ENCODE assay signal across 12 mouse cellular contexts in genomic region chr8:70684291-70684690, GRCm38 (mm10). TPM values are rescaled to one million over a fixed set of nuclear protein-coding genes. Genes with fewer than 3 reads are reported as not detected.
DNase-seq lines count a peak whose midpoint lies in the region; ATAC-seq and TF ChIP-seq lines count a peak whose summit lies in the region.
"Had no signal": no experiment of that assay in that cellular context is flagged by ENCODE, and none has a peak within 500 bp of the region (broad histone marks: within the 10 kb centered on the region; RNA-seq: fewer than 3 reads in every experiment).

No protein-coding gene starts in this region.

- peaks cover 2% of the 10 kb centered on the region; the same call in 1 of the 2 replicates for H3K4me1 ChIP-seq in midbrain, embryonic 11.5 days (ENCODE audit: control insufficient read depth, insufficient read depth, low read length)
- peaks cover 20% of the 10 kb centered on the region for H3K4me1 ChIP-seq in midbrain, embryonic 10.5 days
- H3K4me1 ChIP-seq in stomach, postnatal 0 days (replicated peaks; ENCODE audit: control insufficient read depth, insufficient read depth), result peaks cover 4% of the 10 kb centered on the region

- H3K9me3 ChIP-seq in midbrain, embryonic 11.5 days (ENCODE audit: control insufficient read depth, low read length), result no peaks in the 10 kb centered on the region
- H3K9me3 ChIP-seq in midbrain, embryonic 10.5 days (replicated peaks), result no peaks in the 10 kb centered on the region
- no peaks in the 10 kb centered on the region for H3K9me3 ChIP-seq in stomach, postnatal 0 days (ENCODE audit: control insufficient read depth, low read length)

- WGBS in midbrain, embryonic 11.5 days, result 55% methylated on average over 7 of the region's 7 CpGs
- 52% methylated on average over 7 of the region's 7 CpGs for WGBS in midbrain, embryonic 10.5 days
- WGBS in stomach, postnatal 0 days, result 64% methylated on average over 7 of the region's 7 CpGs

- H3K27me3 ChIP-seq in midbrain, embryonic 11.5 days (ENCODE audit: control insufficient read depth, insufficient read depth, low read length), result no peaks in the 10 kb centered on the region
- H3K27me3 ChIP-seq in midbrain, embryonic 10.5 days (ENCODE audit: low read depth, poor library complexity, severe bottlenecking), result no peaks in the 10 kb centered on the region
- no peaks in the 10 kb centered on the region for H3K27me3 ChIP-seq in stomach, postnatal 0 days (ENCODE audit: control insufficient read depth, insufficient read depth, low read length)

- no peak overlapping the region for H3K27ac ChIP-seq in midbrain, embryonic 11.5 days (ENCODE audit: low read depth, low read length)
- no peak overlapping the region for H3K27ac ChIP-seq in midbrain, embryonic 10.5 days (replicated peaks)
- H3K27ac ChIP-seq in stomach, postnatal 0 days (replicated peaks), result no peak overlapping the region

- DNase-seq in midbrain, embryonic 11.5 days (ENCODE audit: low spot score, missing footprints), result peak; percentile 82
- no peak for DNase-seq in midbrain, embryonic 10.5 days (ENCODE audit: low spot score)
- peak; percentile 88 to 90 for DNase-seq in frontal cortex, adult 2 months (ENCODE audit: extremely low spot score in 1 of 2, low spot score in 1 of 2)
- DNase-seq in left cerebral cortex, postnatal 36 days (ENCODE audit: low spot score in 2 of 2), result peak; percentile 82 to 87
- DNase-seq in stomach, postnatal 0 days (ENCODE audit: low spot score), result peak; percentile 16
- no peak for DNase-seq in thymus, postnatal 4 days
- DNase-seq in thymus, postnatal 0 days (ENCODE audit: low spot score), result no peak
- no peak for DNase-seq in cerebellum, adult 11-12 months
- DNase-seq: cerebellum, adult 18-20 months had no signal

- no peak for TF ChIP-seq CTCF in stomach, postnatal 0 days (IDR thresholded peaks at IDR 0.05; ENCODE audit: low read depth)

- H3K9ac ChIP-seq in midbrain, embryonic 11.5 days (ENCODE audit: low read length), result no peak overlapping the region
- no peak overlapping the region for H3K9ac ChIP-seq in stomach, postnatal 0 days (ENCODE audit: low read length)

- peak; percentile 20 for ATAC-seq in midbrain, embryonic 11.5 days (ENCODE audit: low FRiP score)
- no peak for ATAC-seq in stomach, postnatal 0 days (ENCODE audit: low FRiP score, low TSS enrichment)
- ATAC-seq: lung, postnatal 0 days had no signal

- no peak overlapping the region for H3K4me2 ChIP-seq in midbrain, embryonic 11.5 days
- H3K4me2 ChIP-seq in stomach, postnatal 0 days (replicated peaks; ENCODE audit: low read depth), result no peak overlapping the region

- no peak overlapping the region for H3K4me3 ChIP-seq in midbrain, embryonic 11.5 days (ENCODE audit: low read depth, low read length)
- no peak overlapping the region for H3K4me3 ChIP-seq in midbrain, embryonic 10.5 days
- H3K4me3 ChIP-seq in stomach, postnatal 0 days (ENCODE audit: low read depth, low read length), result no peak overlapping the region

- no peak for TF ChIP-seq EP300 in stomach, postnatal 0 days (optimal IDR thresholded peaks at IDR 0.05)

- H3K36me3 ChIP-seq in midbrain, embryonic 11.5 days (ENCODE audit: control insufficient read depth, insufficient read depth, low read length), result no peaks in the 10 kb centered on the region
- peaks cover 17% of the 10 kb centered on the region for H3K36me3 ChIP-seq in midbrain, embryonic 10.5 days
- H3K36me3 ChIP-seq in stomach, postnatal 0 days (ENCODE audit: control insufficient read depth, insufficient read depth, low read length), result no peaks in the 10 kb centered on the region

- intact Hi-C loops in left cerebral cortex, postnatal 36 days (cut with DNase I), result no loop called here

RNA-seq across cellular contexts. Expression of gene Lsm4, which starts 11.2 kb away (rescaled TPM):
- 305 and 326 TPM in 2 replicates for polyA plus RNA-seq in midbrain, embryonic 11.5 days (2014; fragmentation: Nextera tagmentation; extraction: Ambion mirVana)
- polyA plus RNA-seq in midbrain, embryonic 10.5 days (2016; fragmentation: Nextera tagmentation; extraction: Ambion mirVana), result 315 and 355 TPM in 2 replicates
- 113 and 128 TPM in 2 replicates for polyA plus RNA-seq in frontal cortex, adult 2 months (2012; rRNA removed)
- total RNA-seq in left cerebral cortex, postnatal 36 days (2021), result 10 to 100 TPM; 59.1 to 69.8 TPM
- 141 and 147 TPM in 2 replicates for polyA plus RNA-seq in stomach, postnatal 0 days (2015; fragmentation: Nextera tagmentation; extraction: Ambion mirVana)
- polyA plus RNA-seq in thymus, postnatal 0 days (2015; fragmentation: Nextera tagmentation; extraction: Ambion mirVana), result 333 and 377 TPM in 2 replicates

RNA-seq across cellular contexts. Expression of gene Jund, which starts 14.5 kb away (rescaled TPM):
- polyA plus RNA-seq in midbrain, embryonic 11.5 days (2014; fragmentation: Nextera tagmentation; extraction: Ambion mirVana), result 119 and 138 TPM in 2 replicates
- polyA plus RNA-seq in midbrain, embryonic 10.5 days (2016; fragmentation: Nextera tagmentation; extraction: Ambion mirVana), result 62.5 and 78.6 TPM in 2 replicates
- polyA plus RNA-seq in frontal cortex, adult 2 months (2012; rRNA removed), result 226 and 228 TPM in 2 replicates
- total RNA-seq in left cerebral cortex, postnatal 36 days (2021), result 100 to 1,000 TPM; 219 to 272 TPM
- 78.3 and 108 TPM in 2 replicates for polyA plus RNA-seq in stomach, postnatal 0 days (2015; fragmentation: Nextera tagmentation; extraction: Ambion mirVana)
- polyA plus RNA-seq in thymus, postnatal 0 days (2015; fragmentation: Nextera tagmentation; extraction: Ambion mirVana), result 85.7 and 111 TPM in 2 replicates

RNA-seq across cellular contexts. Expression of gene Iqcn, which starts 19.0 kb away (rescaled TPM):
- polyA plus RNA-seq in midbrain, embryonic 11.5 days (2014; fragmentation: Nextera tagmentation; extraction: Ambion mirVana), result 0.04 TPM in 1 of 2 replicates, not detected in the other
- polyA plus RNA-seq in midbrain, embryonic 10.5 days (2016; fragmentation: Nextera tagmentation; extraction: Ambion mirVana), result not detected in 2 replicates
- polyA plus RNA-seq in frontal cortex, adult 2 months (2012; rRNA removed), result 0.32 and 0.40 TPM in 2 replicates
- under 1 TPM; 0.10 to 0.34 TPM for total RNA-seq in left cerebral cortex, postnatal 36 days (2021)
- polyA plus RNA-seq in stomach, postnatal 0 days (2015; fragmentation: Nextera tagmentation; extraction: Ambion mirVana), result 0.05 TPM in 1 of 2 replicates, not detected in the other
- polyA plus RNA-seq in thymus, postnatal 0 days (2015; fragmentation: Nextera tagmentation; extraction: Ambion mirVana), result 0.04 and 0.06 TPM in 2 replicates
- polyA plus RNA-seq: urinary bladder, adult 2 months had no signal

RNA-seq across cellular contexts. Expression of gene Pgpep1, which starts 24.1 kb away (rescaled TPM):
- 103 and 108 TPM in 2 replicates for polyA plus RNA-seq in midbrain, embryonic 11.5 days (2014; fragmentation: Nextera tagmentation; extraction: Ambion mirVana)
- 51.8 and 89.7 TPM in 2 replicates for polyA plus RNA-seq in midbrain, embryonic 10.5 days (2016; fragmentation: Nextera tagmentation; extraction: Ambion mirVana)
- 17.2 and 25.8 TPM in 2 replicates for polyA plus RNA-seq in frontal cortex, adult 2 months (2012; rRNA removed)
- 10 to 100 TPM; 11.6 to 17.2 TPM for total RNA-seq in left cerebral cortex, postnatal 36 days (2021)
- polyA plus RNA-seq in stomach, postnatal 0 days (2015; fragmentation: Nextera tagmentation; extraction: Ambion mirVana), result 23.3 and 25.2 TPM in 2 replicates
- 33.2 and 43.0 TPM in 2 replicates for polyA plus RNA-seq in thymus, postnatal 0 days (2015; fragmentation: Nextera tagmentation; extraction: Ambion mirVana)

RNA-seq across cellular contexts. Expression of gene Gm3336, which starts 34.1 kb away (rescaled TPM):
- not detected in 2 replicates for polyA plus RNA-seq in midbrain, embryonic 11.5 days (2014; fragmentation: Nextera tagmentation; extraction: Ambion mirVana)
- polyA plus RNA-seq in midbrain, embryonic 10.5 days (2016; fragmentation: Nextera tagmentation; extraction: Ambion mirVana), result not detected in 2 replicates
- 0.12 TPM in 1 of 2 replicates, not detected in the other for polyA plus RNA-seq in frontal cortex, adult 2 months (2012; rRNA removed)
- total RNA-seq in left cerebral cortex, postnatal 36 days (2021), result not detected
- polyA plus RNA-seq in stomach, postnatal 0 days (2015; fragmentation: Nextera tagmentation; extraction: Ambion mirVana), result 29.7 and 32.2 TPM in 2 replicates
- 0.29 and 0.32 TPM in 2 replicates for polyA plus RNA-seq in thymus, postnatal 0 days (2015; fragmentation: Nextera tagmentation; extraction: Ambion mirVana)
- total RNA-seq: layer of hippocampus, postnatal 25 days had no signal

Comparison
In these comparisons a context has a peak if more than half of its experiments do, and no peak if none do; other contexts are left out.
1. DNase-seq: peak in midbrain, embryonic 11.5 days (single experiment), frontal cortex, adult 2 months (2 of 2), left cerebral cortex, postnatal 36 days (2 of 2) and stomach, postnatal 0 days (single experiment); none in midbrain, embryonic 10.5 days (single experiment), thymus, postnatal 4 days (single experiment), thymus, postnatal 0 days (single experiment) and cerebellum, adult 11-12 months (single experiment).